In the genomic region with DNA sequence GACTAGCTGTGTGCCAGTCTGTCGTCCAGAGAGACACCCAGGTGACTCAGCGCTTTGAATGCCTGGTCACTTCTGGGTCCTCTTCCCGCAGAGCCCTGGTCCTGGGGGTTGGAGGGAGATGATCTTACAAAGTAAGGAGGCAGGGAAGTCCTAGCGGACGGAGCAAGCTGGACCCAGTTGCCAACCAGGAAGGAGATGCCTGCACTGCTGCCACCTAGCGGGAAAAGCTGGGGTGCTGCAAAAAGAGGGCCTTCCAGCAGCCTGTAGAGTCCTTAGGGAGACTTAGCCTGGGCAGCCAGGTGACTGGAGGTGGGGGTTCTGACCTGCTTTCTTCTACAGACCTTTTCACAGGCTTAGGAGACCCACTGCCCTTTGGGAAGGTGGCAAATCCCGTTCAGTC, we compare ENCODE assay signal across 9 mouse cellular contexts. TPM values are rescaled to one million over a fixed set of nuclear protein-coding genes. Genes with fewer than 3 reads are reported as not detected.
DNase-seq lines count a peak whose midpoint lies in the region; ATAC-seq and TF ChIP-seq lines count a peak whose summit lies in the region.
"Had no signal": no experiment of that assay in that cellular context is flagged by ENCODE, and none has a peak within 500 bp of the region (broad histone marks: within the 10 kb centered on the region; RNA-seq: fewer than 3 reads in every experiment).

No protein-coding gene starts in this region.

- no peaks in the 10 kb centered on the region for H3K36me3 ChIP-seq in hindbrain, postnatal 0 days (ENCODE audit: insufficient read depth, low read length)

- H3K4me3 ChIP-seq in hindbrain, postnatal 0 days (ENCODE audit: low read length) = peak overlapping the region; percentile 6; the same call in 1 of the 2 replicates
- H3K4me3 ChIP-seq: megakaryocyte, embryonic 14.5 days had no signal

- TF ChIP-seq CTCF in hindbrain, postnatal 0 days (IDR thresholded peaks at IDR 0.05; ENCODE audit: low read depth) = peak; percentile 91

- no peaks in the 10 kb centered on the region for H3K9me3 ChIP-seq in hindbrain, postnatal 0 days (ENCODE audit: low read length)

- H3K27me3 ChIP-seq in hindbrain, postnatal 0 days (ENCODE audit: insufficient read depth, low read length) = no peaks in the 10 kb centered on the region

- H3K9ac ChIP-seq in hindbrain, postnatal 0 days (replicated peaks; ENCODE audit: low read length) = no peak overlapping the region

- H3K4me2 ChIP-seq in hindbrain, postnatal 0 days (ENCODE audit: low read depth, low read length) = peak overlapping the region; percentile 82

- DNase-seq in adrenal gland, adult 2 months = peak; percentile 84
- DNase-seq in cerebellum, adult 9-10 months = peak; percentile 68
- DNase-seq in forelimb bud, embryonic 11.5 days (ENCODE audit: low read depth, low spot score) = peak; percentile 83
- peak; percentile 87 for DNase-seq in hindbrain, postnatal 0 days (ENCODE audit: low spot score)
- DNase-seq in layer of hippocampus, postnatal 36 days = peak; percentile 70 to 78
- peak; percentile 49 to 59 for DNase-seq in lung, postnatal 4 days
- DNase-seq in right cerebral cortex, postnatal 14 days = peak; percentile 83

- 2% methylated on average over 7 of the region's 7 CpGs for whole genome bisulfite sequencing in hindbrain, postnatal 0 days

- peaks cover 7% of the 10 kb centered on the region for H3K4me1 ChIP-seq in hindbrain, postnatal 0 days (ENCODE audit: insufficient read depth, low read length)
- H3K4me1 ChIP-seq: megakaryocyte, embryonic 14.5 days had no signal

- H3K27ac ChIP-seq in hindbrain, postnatal 0 days = no peak overlapping the region

- no peak for ATAC-seq in hindbrain, postnatal 0 days
- ATAC-seq in inflammation-experienced regulatory T-cells, adult 6 months = no peak

RNA-seq across cellular contexts. Expression of gene Ajap1, which starts 1.8 kb away (rescaled TPM):
- total RNA-seq in adrenal gland, adult 2 months (2021) = 1 to 10 TPM; 1.4 to 9.9 TPM
- 8.2 and 9.0 TPM in 2 replicates for polyA plus RNA-seq in adrenal gland, adult 2 months (2012; rRNA removed)
- total RNA-seq in hindbrain, postnatal 0 days (2014; rRNA removed) = 81.0 and 86.2 TPM in 2 replicates
- polyA plus RNA-seq in hindbrain, postnatal 0 days (2015; fragmentation: Nextera tagmentation; extraction: Ambion mirVana) = 32.0 and 32.2 TPM in 2 replicates
- total RNA-seq in layer of hippocampus, postnatal 36 days (2021) = 10 to 100 TPM; 43.9 to 52.3 TPM
- polyA plus RNA-seq in inflammation-experienced regulatory T-cells, adult 6 months (2017; shearing (Covaris generic)) = not detected
